Mouse (Mus musculus) gastrocnemius, postnatal 10 days (tissue): ENCODE measurements around the gene Myl6b. TPM values are rescaled to one million over a fixed set of nuclear protein-coding genes. Genes with fewer than 3 reads are reported as not detected.
A peak's percentile ranks its signal among the peaks of the same experiment; 100 is the strongest.
"Not testable (repeated sequence)": the region's sequence is repeated elsewhere in the genome, so short reads cannot be mapped to it uniquely, and the experiment has no call there.

Experiments
- DNase-seq: peaks from one replicate; pipeline ENCODE4 v3.0.0; 2021; ENCODE audit warnings: mixed read lengths
- total RNA-seq, 2 experiments: library from RNA; stranded (reverse); gene quantifications; 2 replicates each; pipeline ENCODE4 v1.2.3; 2021

The Myl6b gene
- total RNA-seq, 2 experiments from 2014 or later = 68.8 to 101 TPM

GRCm38 (mm10) chr10:128493695-128494666 is 4.5 kb downstream of the Myl6b start, which contains the start of gene Myl6:
Gene Myl6, minus strand, starts transcription at chr10:128494145.
- DNase-seq = peak; percentile 97

- no peak for DNase-seq
These were observed 5.2 kb downstream of the Myl6b start for GRCm38 (mm10) chr10:128493319-128493694.

- no peak for DNase-seq
These were observed 5.7 kb downstream of the Myl6b start for GRCm38 (mm10) chr10:128492633-128493311.

DNA sequence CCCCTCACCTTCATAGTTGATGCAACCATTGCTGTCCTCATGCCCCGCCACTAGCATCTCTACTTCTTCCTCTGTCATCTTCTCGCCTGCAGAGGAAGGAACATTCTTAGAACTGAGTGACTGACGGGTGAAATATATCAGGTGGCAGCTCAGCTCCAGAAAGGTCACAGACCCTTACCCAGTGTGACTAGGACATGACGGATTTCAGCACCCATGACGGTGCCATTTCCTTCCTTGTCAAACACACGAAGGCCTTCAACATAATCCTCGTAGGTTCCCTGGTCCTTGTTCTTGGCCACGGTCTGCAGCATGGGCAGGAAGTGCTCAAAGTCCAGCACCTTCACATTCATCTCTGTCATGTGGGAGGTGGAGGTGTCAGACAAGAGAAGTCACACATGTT is 6.4 kb downstream of the Myl6b start:
- DNase-seq = not testable (repeated sequence)

DNA sequence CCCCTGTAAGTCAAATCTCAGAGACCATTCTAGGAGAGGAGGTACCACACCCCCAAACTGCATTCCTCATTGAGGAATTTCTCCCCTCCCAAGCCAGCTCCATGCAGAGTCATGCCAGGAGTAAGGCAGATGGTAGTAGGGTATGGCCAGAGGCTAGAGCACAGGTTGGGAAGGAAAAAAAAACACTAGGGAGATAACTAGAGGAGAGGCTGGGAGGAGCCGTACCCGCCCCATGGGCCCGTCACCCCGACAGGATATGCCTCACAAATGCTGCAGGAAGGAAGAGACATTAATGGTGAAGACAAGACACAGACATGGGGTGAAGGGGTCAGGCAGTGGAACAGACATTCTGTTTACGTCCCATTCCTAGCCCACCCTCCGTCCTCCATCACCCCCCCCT is 7.0 kb downstream of the Myl6b start:
- no peak for DNase-seq

DNA sequence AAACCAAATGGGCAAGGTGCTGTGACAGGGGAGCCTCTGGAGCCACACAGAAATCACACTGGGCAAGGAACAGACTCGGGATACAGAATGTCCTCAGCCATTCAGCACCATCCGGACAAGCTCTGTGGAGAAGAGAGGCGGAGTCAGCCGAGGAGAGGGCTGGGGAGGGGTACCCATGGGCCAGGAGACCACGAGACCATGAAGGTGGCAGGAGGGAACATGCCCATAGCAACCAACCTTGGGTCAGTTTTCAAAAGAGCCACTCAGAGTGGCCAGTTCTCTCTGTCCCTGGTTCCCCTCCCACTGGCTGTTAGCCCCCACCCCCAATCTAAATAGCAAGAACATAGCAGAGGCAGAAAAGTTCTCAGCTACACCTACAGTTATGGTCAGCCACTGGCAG is 7.6 kb downstream of the Myl6b start:
- no peak for DNase-seq

- DNase-seq = no peak
These were observed 8.3 kb downstream of the Myl6b start for GRCm38 (mm10) chr10:128490232-128490631.

DNA sequence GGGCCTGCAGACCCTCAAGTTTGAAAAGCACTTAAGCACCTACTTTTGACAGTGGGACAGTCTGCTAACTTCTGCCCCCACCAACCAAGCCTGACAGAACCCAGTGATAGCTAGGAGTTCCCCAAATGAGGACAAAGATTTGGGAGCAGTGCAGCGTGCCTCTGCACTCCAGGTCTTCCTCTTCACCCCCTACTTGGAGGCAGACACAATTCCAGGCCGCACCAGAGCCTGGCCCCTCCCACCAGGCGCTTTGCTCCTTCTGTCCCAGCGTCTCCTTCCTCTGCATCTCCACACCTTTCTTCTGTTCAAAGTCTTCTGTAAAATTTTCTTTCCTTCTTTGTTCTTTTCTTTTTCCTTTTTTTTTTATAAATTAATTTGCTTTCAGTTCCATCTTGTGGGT is 8.7 kb downstream of the Myl6b start:
- no peak for DNase-seq

DNA sequence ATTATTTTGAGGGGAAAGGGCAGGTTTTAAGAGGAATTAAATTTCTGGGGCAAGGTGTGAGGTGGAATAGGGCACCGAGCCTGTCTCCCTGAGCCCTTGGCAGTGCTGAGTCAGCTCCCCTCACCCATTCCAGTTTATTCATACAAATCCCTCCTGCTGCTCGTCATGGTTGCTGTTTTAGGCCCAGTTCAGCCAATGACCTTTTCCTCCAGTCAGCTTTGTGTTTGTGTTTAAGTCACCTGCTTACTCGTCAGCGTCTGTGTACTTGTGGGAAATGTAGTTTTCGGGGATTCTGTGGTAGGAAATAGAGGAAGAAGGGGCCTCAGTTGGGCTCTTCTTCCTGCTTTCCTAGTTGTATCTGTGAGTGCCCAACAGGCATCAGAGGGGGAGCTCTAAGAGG is 9.1 kb downstream of the Myl6b start:
- no peak for DNase-seq

DNA sequence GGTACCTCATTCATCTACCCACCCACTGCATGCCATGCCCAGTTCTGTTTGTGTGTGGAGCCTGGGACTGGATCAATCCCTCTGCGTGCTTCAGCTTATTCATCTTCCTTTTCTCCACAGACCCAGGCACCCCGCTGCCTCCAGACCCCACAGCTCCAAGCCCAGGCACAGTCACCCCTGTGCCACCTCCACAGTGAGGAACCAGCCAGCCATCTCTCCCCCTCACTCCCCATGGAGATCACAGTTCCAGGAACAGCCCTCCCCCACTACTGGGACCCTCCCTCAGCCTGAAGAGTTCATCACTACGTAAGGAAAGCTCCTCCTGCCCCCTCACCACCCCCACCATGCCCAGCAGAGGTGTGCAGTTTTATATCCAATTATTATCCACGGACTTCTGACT is 9.7 kb downstream of the Myl6b start:
- no peak for DNase-seq

GRCm38 (mm10) chr10:128487861-128488712 is 10.4 kb downstream of the Myl6b start:
- no peak for DNase-seq

- no peak for DNase-seq
These were observed 12.1 kb downstream of the Myl6b start for GRCm38 (mm10) chr10:128486370-128486769.

- DNase-seq = no peak
These were observed 24.1 kb downstream of the Myl6b start for GRCm38 (mm10) chr10:128474366-128474765.

DNA sequence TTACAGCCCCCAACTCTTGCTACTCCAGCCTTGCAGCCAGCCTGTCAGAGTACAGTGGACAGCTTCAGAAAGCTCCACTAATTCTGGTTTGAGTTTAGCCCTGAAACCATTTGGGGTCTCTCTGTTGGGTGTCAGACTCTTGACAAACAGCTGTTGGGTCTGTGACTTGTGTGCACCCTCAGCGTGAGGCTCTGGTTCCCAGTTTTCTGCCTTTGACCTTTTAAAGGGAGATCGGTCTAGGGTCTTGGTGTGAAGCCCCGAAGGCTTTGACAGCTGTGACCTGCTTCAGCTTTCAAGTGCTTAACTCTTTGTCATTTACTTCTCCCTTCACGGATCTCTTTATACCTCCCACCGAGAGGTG is 38.2 kb downstream of the Myl6b start:
- no peak for DNase-seq

DNA sequence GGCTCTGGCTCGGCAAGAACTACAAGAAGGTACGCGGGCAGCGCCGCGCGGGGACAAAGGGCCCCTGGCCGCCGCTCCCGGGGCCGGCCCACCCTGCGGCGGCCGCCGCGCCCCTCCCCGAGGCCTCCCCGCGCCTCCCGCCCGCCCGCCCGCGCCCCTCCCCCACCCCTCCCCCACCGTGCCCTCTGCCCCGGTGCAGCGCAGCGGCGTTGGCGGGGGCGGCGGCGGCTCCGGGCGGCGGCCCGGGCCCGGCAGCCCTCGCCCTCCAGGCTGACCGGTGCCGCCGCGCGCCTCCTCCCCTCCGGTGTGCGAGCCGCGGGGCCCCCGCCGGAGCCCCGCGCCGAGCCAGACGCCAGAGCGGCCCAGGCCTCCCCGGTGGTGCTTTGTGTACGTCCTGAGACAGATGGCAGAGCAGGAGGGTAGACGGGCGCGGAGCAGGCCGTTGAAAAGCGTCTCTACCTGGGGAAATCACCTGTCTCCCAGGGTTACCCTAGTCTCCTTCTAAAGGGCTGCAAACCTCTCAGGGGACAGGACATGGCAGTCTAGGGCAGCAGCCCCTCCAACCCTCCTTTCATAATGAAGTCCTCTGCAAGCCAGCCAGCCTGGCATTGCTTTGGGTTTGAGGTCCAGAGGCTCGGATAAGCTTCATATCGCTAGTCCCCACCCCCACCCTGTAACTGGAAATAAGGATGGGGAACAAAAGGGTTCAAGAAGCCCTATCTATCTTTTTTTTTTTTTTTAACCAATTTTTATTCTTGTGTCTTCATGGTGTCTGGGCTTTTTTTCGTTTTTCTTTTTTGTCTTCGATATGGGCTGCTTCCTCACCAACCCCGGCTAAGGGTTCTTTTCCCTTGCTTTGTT is 38.8 kb downstream of the Myl6b start:
- peak; percentile 38 for DNase-seq

DNA sequence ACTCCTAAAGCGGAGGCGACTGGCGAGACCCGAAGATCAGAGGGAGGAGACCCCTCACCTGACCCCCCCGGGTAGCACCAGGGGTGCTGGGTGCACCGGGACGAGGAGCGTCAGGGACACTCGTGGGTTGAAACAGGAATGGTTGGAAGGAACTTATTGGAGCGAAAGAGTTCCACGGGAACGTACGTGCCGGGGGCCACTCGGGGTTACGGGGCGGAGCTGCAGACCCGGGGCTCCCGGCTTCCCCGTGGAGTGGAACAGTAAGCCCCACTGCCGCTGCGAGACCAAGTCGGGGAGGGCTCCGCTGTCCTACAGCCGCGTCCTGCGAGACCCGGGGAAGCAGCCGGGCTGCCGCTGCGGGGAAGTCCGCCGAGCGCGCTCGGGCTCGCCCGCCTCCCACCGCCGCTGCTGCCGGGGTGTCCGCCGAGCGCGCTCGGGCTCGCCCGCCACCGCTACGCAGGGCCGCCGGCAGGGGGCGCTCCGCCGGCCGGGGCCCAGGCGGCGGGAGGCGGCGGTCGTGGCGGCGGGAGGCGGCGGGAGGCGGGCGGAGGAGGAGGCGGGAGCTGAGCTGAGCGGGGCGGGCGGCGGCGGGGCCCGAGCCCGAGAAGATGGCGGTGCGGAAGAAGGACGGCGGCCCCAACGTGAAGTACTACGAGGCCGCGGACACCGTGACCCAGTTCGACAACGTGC is 39.6 kb downstream of the Myl6b start, which contains the start of gene Smarcc2:
Smarcc2 (plus strand) TSS at position 530 of the 690 bp plus-strand sequence.
- DNase-seq = peak; percentile 91

GRCm38 (mm10) chr10:128458348-128458718 is 40.2 kb downstream of the Myl6b start:
- peak; percentile 92 for DNase-seq

- no peak for DNase-seq
These were observed 40.8 kb downstream of the Myl6b start for GRCm38 (mm10) chr10:128457676-128458075.

DNA sequence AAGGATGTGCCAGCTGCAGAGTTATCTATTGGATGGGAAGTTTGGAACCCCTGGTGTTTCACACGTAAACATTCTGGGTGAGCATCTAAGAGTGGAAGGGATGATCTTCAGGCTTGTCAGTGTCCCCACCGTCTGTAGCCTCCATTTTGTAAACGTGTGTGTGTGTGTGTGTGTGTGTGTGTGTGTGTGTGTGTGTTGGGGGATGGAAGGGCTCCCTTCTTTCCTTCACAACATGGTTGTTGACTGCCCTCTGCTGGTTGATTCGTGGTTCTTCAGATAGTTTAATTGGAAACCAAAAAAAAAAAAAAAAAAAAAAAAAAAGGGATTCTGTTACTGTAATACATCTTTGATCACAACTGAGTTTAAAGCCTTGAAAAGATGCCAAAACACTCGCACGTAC is 43.2 kb downstream of the Myl6b start:
- peak; percentile 72 for DNase-seq

- no peak for DNase-seq
These were observed 44.0 kb downstream of the Myl6b start for GRCm38 (mm10) chr10:128454471-128454870.

DNA sequence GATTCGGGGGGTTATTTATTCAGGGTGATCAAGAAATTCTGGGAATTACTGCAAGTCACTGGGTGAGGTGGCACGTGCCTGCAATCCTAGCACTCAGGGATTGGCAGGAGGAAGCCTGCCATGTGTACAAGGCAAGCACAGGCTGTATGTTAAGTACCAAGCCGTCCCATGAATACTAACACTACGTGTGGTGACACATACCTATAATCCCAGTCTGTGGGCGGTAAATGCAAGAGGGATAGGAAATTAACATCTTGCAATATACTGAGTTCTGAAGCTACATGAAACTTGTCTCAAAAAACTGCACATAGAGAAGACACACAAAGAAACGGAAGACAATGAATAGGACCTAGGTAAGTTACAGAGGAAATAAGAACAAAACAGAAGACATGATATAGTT is 47.5 kb downstream of the Myl6b start:
- DNase-seq = no peak
